Mouse (Mus musculus) inflammation-experienced regulatory T-cells, adult 6 months (primary cell): ENCODE measurements around the gene 4931400O07Rik. TPM values are rescaled to one million over a fixed set of nuclear protein-coding genes. Genes with fewer than 3 reads are reported as not detected.

ENCODE experiments used
- ATAC-seq: one replicate; pipeline ENCODE4 v1.8.0; 2017
- polyA plus RNA-seq, 3 experiments: library from polyadenylated mRNA; unstranded; fragments of 100-300 nt; shearing (Covaris generic); gene quantifications; one replicate each; pipeline ENCODE4 v1.2.1; 2017

The 4931400O07Rik gene
- not detected for polyA plus RNA-seq

GRCm38 (mm10) chrX:62467691-62468090, at the start of gene 4931400O07Rik:
Gene 4931400O07Rik, plus strand, starts transcription at chrX:62467991.
- no peak for ATAC-seq

Other genes with a start within 250 kb of the 4931400O07Rik start
- not detected for gene 4933402E13Rik, start 184.5 kb upstream of the 4931400O07Rik start, polyA plus RNA-seq